Mouse (Mus musculus) MEL (cell line): ENCODE results near the gene D16Ertd472e. TPM values are rescaled to one million over a fixed set of nuclear protein-coding genes. Genes with fewer than 3 reads are reported as not detected.

Experiments
- DNase-seq: peaks from one replicate; pipeline ENCODE4 v3.0.0; 2011; ENCODE audit warnings: low read depth, low spot score
- H3K27ac ChIP-seq: 2 replicates; pipeline ENCODE4 v1.5.1; 2012; ENCODE audit warnings: low read depth, mild to moderate bottlenecking, control low read depth, low read length, moderate library complexity; ENCODE audit not compliant: control insufficient read depth
- H3K27me3 ChIP-seq, 2 experiments: fragments of 150-350 bp in 1 of 2; sonication (generic) in 1 of 2; 2 replicates each; pipeline ENCODE4 v1.6.1; 2012; ENCODE audit warnings: low read length in 2 of 2, mild to moderate bottlenecking in 2 of 2, improper control_type of control experiment in 1 of 2, moderate library complexity in 1 of 2; ENCODE audit not compliant: insufficient read depth in 2 of 2, control insufficient read depth in 1 of 2
- H3K36me3 ChIP-seq, 2 experiments: 2 replicates each; pipeline ENCODE4 v1.6.1; 2012 to 2014; ENCODE audit warnings: low read length in 2 of 2, improper control_type of control experiment in 1 of 2, inconsistent platforms in 1 of 2, mild to moderate bottlenecking in 1 of 2; ENCODE audit not compliant: insufficient read depth in 2 of 2, control insufficient read depth in 1 of 2
- H3K4me1 ChIP-seq, 2 experiments: fragments of 150-350 bp in 1 of 2; sonication (generic) in 1 of 2; 2 replicates each; pipeline ENCODE4 v1.6.1; 2012; ENCODE audit warnings: low read length in 2 of 2, improper control_type of control experiment in 1 of 2, mild to moderate bottlenecking in 1 of 2; ENCODE audit not compliant: insufficient read depth in 2 of 2, control insufficient read depth in 1 of 2
- H3K4me3 ChIP-seq, 2 experiments: fragments of 150-350 bp in 1 of 2; sonication (generic) in 1 of 2; 2 replicates each; pipeline ENCODE4 v1.5.1; 2012; ENCODE audit warnings: low read depth in 2 of 2, low read length in 2 of 2, mild to moderate bottlenecking in 2 of 2, moderate library complexity in 2 of 2, control low read depth in 1 of 2, improper control_type of control experiment in 1 of 2; ENCODE audit not compliant: control insufficient read depth in 1 of 2, insufficient read depth in 1 of 2
- H3K79me2 ChIP-seq: 2 replicates; pipeline ENCODE4 v1.6.1; 2012; ENCODE audit warnings: mild to moderate bottlenecking, low read length, moderate library complexity; ENCODE audit not compliant: control insufficient read depth, poor library complexity, insufficient read depth
- H3K9ac ChIP-seq: 2 replicates; pipeline ENCODE4 v1.6.1; 2012; ENCODE audit warnings: low read depth, mild to moderate bottlenecking, control low read depth, low read length, moderate library complexity; ENCODE audit not compliant: control insufficient read depth, poor library complexity, severe bottlenecking
- H3K9me3 ChIP-seq: fragments of 150-350 bp; sonication (generic); replicated peaks from 2 replicates; pipeline ENCODE4 v1.6.1; 2012; ENCODE audit warnings: mild to moderate bottlenecking, low read length, improper control_type of control experiment, moderate library complexity; ENCODE audit not compliant: insufficient read depth
- BHLHE40 ChIP-seq: IDR thresholded peaks from 2 replicates; pipeline ENCODE4 v1.6.1; 2012; ENCODE audit warnings: low read depth, mild to moderate bottlenecking, inconsistent platforms, low read length, improper control_type of control experiment, borderline replicate concordance
- CHD1 ChIP-seq: IDR thresholded peaks from 2 replicates; pipeline ENCODE4 v1.6.1; 2012; ENCODE audit warnings: low read depth, mild to moderate bottlenecking, inconsistent platforms, low read length, improper control_type of control experiment
- CHD2 ChIP-seq: IDR thresholded peaks from 2 replicates; pipeline ENCODE4 v1.6.1; 2011; ENCODE audit warnings: low read length, improper control_type of control experiment
- CTCF ChIP-seq, 3 experiments: IDR thresholded peaks in 2 of 3; conservative IDR thresholded peaks in 1 of 3; 2 replicates each; pipeline ENCODE4 v1.5.1; 2011 to 2012; ENCODE audit warnings: low read length in 3 of 3, low read depth in 2 of 3, mild to moderate bottlenecking in 2 of 3, improper control_type of control experiment in 1 of 3, inconsistent platforms in 1 of 3, mixed read lengths in 1 of 3, moderate library complexity in 1 of 3; ENCODE audit not compliant: control insufficient read depth in 1 of 3, insufficient read depth in 1 of 3, poor library complexity in 1 of 3, severe bottlenecking in 1 of 3
- E2F4 ChIP-seq: IDR thresholded peaks from 2 replicates; pipeline ENCODE4 v1.6.1; 2011; ENCODE audit warnings: low read depth, low read length, improper control_type of control experiment, borderline replicate concordance
- ELF1 ChIP-seq: IDR thresholded peaks from 2 replicates; pipeline ENCODE4 v1.6.1; 2014; ENCODE audit warnings: low read depth, mild to moderate bottlenecking, inconsistent platforms, low read length, improper control_type of control experiment, moderate library complexity
- ETS1 ChIP-seq: IDR thresholded peaks from 2 replicates; pipeline ENCODE4 v1.6.1; 2012; ENCODE audit warnings: low read depth, mild to moderate bottlenecking, inconsistent platforms, low read length, improper control_type of control experiment, moderate library complexity
- GABPA ChIP-seq: IDR thresholded peaks from 2 replicates; pipeline ENCODE4 v1.6.1; 2012; ENCODE audit warnings: low read depth, mild to moderate bottlenecking, inconsistent platforms, low read length, improper control_type of control experiment, moderate library complexity
- GATA1 ChIP-seq: IDR thresholded peaks from 2 replicates; pipeline ENCODE4 v1.6.1; 2011; ENCODE audit warnings: low read depth, low read length, improper control_type of control experiment
- MAFK ChIP-seq: IDR thresholded peaks from 2 replicates; pipeline ENCODE4 v1.6.1; 2011; ENCODE audit warnings: low read depth, mild to moderate bottlenecking, low read length, improper control_type of control experiment, borderline replicate concordance
- MAX ChIP-seq: IDR thresholded peaks from 2 replicates; pipeline ENCODE4 v1.6.1; 2011; ENCODE audit warnings: low read length, improper control_type of control experiment
- MAZ ChIP-seq: IDR thresholded peaks from 2 replicates; pipeline ENCODE4 v1.6.1; 2012; ENCODE audit warnings: low read depth, mild to moderate bottlenecking, inconsistent platforms, low read length, improper control_type of control experiment
- MEF2A ChIP-seq: IDR thresholded peaks from 2 replicates; pipeline ENCODE4 v1.6.1; 2014; ENCODE audit warnings: low read depth, mild to moderate bottlenecking, inconsistent platforms, low read length, improper control_type of control experiment; ENCODE audit not compliant: poor library complexity, insufficient replicate concordance, severe bottlenecking; ENCODE audit errors: extremely low read depth
- MYB ChIP-seq: IDR thresholded peaks from 2 replicates; pipeline ENCODE4 v1.6.1; 2011; ENCODE audit warnings: mild to moderate bottlenecking, low read depth, low read length, improper control_type of control experiment
- MYC ChIP-seq: IDR thresholded peaks from 2 replicates; pipeline ENCODE4 v1.6.1; 2011; ENCODE audit warnings: low read depth, mild to moderate bottlenecking, low read length, improper control_type of control experiment, moderate library complexity
- NELFE ChIP-seq: IDR thresholded peaks from 2 replicates; pipeline ENCODE4 v1.6.1; 2011; ENCODE audit warnings: low read depth, low read length, improper control_type of control experiment
- NRF1 ChIP-seq: IDR thresholded peaks from 2 replicates; pipeline ENCODE4 v1.6.1; 2014; ENCODE audit warnings: low read depth, mild to moderate bottlenecking, inconsistent platforms, low read length, improper control_type of control experiment, moderate library complexity; ENCODE audit not compliant: poor library complexity, insufficient read depth, severe bottlenecking
- RCOR1 ChIP-seq: IDR thresholded peaks from 2 replicates; pipeline ENCODE4 v1.6.1; 2012; ENCODE audit warnings: low read depth, mild to moderate bottlenecking, inconsistent platforms, low read length, improper control_type of control experiment
- SMC3 ChIP-seq: IDR thresholded peaks from 2 replicates; pipeline ENCODE4 v1.6.1; 2011; ENCODE audit warnings: low read depth, low read length, improper control_type of control experiment
- TBP ChIP-seq: IDR thresholded peaks from 2 replicates; pipeline ENCODE4 v1.8.0; 2011; ENCODE audit warnings: low read depth, low read length, improper control_type of control experiment
- TCF12 ChIP-seq: IDR thresholded peaks from 2 replicates; pipeline ENCODE4 v1.6.1; 2014; ENCODE audit warnings: low read depth, mild to moderate bottlenecking, inconsistent platforms, low read length, improper control_type of control experiment, moderate library complexity
- UBTF ChIP-seq: IDR thresholded peaks from 2 replicates; pipeline ENCODE4 v1.6.1; 2012; ENCODE audit warnings: low read depth, mild to moderate bottlenecking, inconsistent platforms, low read length, improper control_type of control experiment, moderate library complexity, borderline replicate concordance; ENCODE audit not compliant: insufficient read depth
- USF2 ChIP-seq, 2 experiments: IDR thresholded peaks; 2 replicates each; pipeline ENCODE4 v1.6.1; 2011 to 2012; ENCODE audit warnings: improper control_type of control experiment in 2 of 2, low read length in 2 of 2, borderline replicate concordance in 1 of 2, inconsistent platforms in 1 of 2, low read depth in 1 of 2, mild to moderate bottlenecking in 1 of 2; ENCODE audit not compliant: insufficient read depth in 1 of 2
- ZC3H11A ChIP-seq: IDR thresholded peaks from 2 replicates; pipeline ENCODE4 v1.6.1; 2012; ENCODE audit warnings: low read depth, mild to moderate bottlenecking, inconsistent platforms, low read length, improper control_type of control experiment
- ZNF384 ChIP-seq: IDR thresholded peaks from 2 replicates; pipeline ENCODE4 v1.6.1; 2012; ENCODE audit warnings: low read depth, mild to moderate bottlenecking, inconsistent platforms, low read length, improper control_type of control experiment
- polyA plus RNA-seq, 2 experiments: library from polyadenylated mRNA; stranded (reverse) in 1 of 2; unstranded in 1 of 2; fragments of >175 nt in 1 of 2; fragments of >200 nt in 1 of 2; gene quantifications; 2 replicates each; pipeline versions ENCODE4 v1.2.1 to v1.2.4; 2012; ENCODE audit warnings: low replicate concordance in 2 of 2, low read depth in 1 of 2; ENCODE audit not compliant: insufficient read length in 2 of 2, insufficient read depth in 1 of 2, missing spikeins in 1 of 2
- total RNA-seq: library from RNA; depleted of rRNA; stranded (reverse); fragments of 300-350 nt; gene quantifications from 2 replicates; pipeline ENCODE4 v1.2.3, GENCODE M21; 2012

Gene D16Ertd472e
- total and polyA plus RNA-seq, 3 experiments: 23.0 to 30.4 (median 23.6) TPM

DNA sequence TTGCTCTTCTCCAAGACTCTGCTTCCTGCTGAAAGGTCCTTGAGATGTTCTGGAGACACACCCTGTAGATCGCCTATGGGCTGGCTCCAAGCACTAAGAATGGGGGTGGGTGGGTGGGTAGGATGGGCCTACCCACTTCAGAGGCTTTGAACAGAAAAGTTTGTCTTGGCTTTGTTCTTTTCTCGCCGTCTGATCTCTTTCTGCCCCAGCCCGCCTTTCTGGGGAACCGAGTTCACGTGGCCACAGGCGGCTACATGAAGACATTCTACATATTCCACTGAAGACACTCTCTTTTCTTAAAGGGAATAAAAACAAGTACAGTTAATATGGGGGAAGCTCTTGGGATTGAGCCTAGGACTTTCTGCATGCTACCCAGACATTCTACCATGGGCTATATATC, 19.3 kb upstream of the D16Ertd472e start:
- TF ChIP-seq TBP: no peak
- TF ChIP-seq TCF12: no peak
- no peak for TF ChIP-seq CHD1
- TF ChIP-seq MYB: no peak
- no peak for TF ChIP-seq SMC3
- no peak for TF ChIP-seq ELF1
- TF ChIP-seq RCOR1: no peak
- no peak for TF ChIP-seq MEF2A
- no peak for TF ChIP-seq MYC
- no peak for TF ChIP-seq ZC3H11A
- TF ChIP-seq BHLHE40: no peak
- TF ChIP-seq USF2 (IDR thresholded peaks at IDR 0.05; ENCODE audit: borderline replicate concordance in 1 of 2, insufficient read depth in 1 of 2, low read depth in 1 of 2, low read length in 2 of 2): no peak
- no peak for TF ChIP-seq MAFK
- no peak for TF ChIP-seq NELFE
- no peak for TF ChIP-seq MAX

DNA sequence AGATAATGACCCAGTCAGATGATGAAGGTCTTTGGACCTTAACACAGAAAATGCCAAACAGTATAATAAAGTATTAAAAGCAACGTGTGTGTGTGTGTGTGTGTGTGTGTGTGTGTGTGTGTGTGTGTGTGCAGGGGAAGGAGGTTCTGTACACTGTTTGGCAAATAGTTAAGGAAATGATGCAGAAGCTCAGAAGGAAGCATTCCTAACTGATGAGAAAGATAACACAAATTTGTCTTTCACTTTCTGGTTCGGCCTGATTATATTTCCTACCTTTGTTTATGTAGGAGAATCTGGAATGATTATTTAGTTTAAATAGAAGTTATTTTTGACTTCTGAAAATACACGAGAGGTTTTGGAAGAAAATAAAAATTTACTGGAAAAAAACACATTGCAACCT, 17.6 kb upstream of the D16Ertd472e start:
- TF ChIP-seq UBTF: no peak
- no peak for TF ChIP-seq ZNF384
- no peak for TF ChIP-seq MEF2A
- TF ChIP-seq CHD2: no peak
- TF ChIP-seq RCOR1: no peak
- TF ChIP-seq MAZ: no peak
- TF ChIP-seq ETS1: no peak
- no peak for TF ChIP-seq GATA1
- no peak for TF ChIP-seq CTCF (IDR thresholded peaks at IDR 0.05 in 2 of 3, conservative IDR thresholded peaks at IDR 0.05 in 1 of 3; ENCODE audit: control insufficient read depth in 1 of 3, insufficient read depth in 1 of 3, low read depth in 2 of 3, low read length in 3 of 3, poor library complexity in 1 of 3, severe bottlenecking in 1 of 3)
- no peak for TF ChIP-seq SMC3
- no peak for TF ChIP-seq E2F4
- no peak for TF ChIP-seq GABPA
- TF ChIP-seq NRF1: no peak
- no peak overlapping the region for H3K9ac ChIP-seq
- H3K9me3 ChIP-seq: no peaks in the 10 kb centered on the region
- H3K36me3 ChIP-seq: no peaks in the 10 kb centered on the region
- H3K27me3 ChIP-seq: no peaks in the 10 kb centered on the region
- H3K4me3 ChIP-seq: no peak overlapping the region
- no peaks in the 10 kb centered on the region for H3K79me2 ChIP-seq
- no peak for DNase-seq
- no peak overlapping the region for H3K27ac ChIP-seq
- no peaks in the 10 kb centered on the region for H3K4me1 ChIP-seq

More for the DNA sequence above, 19.3 kb upstream of the D16Ertd472e start:
- H3K36me3 ChIP-seq: no peaks in the 10 kb centered on the region
- H3K79me2 ChIP-seq: no peaks in the 10 kb centered on the region
- H3K9me3 ChIP-seq: no peaks in the 10 kb centered on the region
- H3K9ac ChIP-seq: no peak overlapping the region
- DNase-seq: no peak
- H3K27ac ChIP-seq: no peak overlapping the region
- H3K4me3 ChIP-seq: no peak overlapping the region
- no peaks in the 10 kb centered on the region for H3K27me3 ChIP-seq
- H3K4me1 ChIP-seq: no peaks in the 10 kb centered on the region
